Mouse (Mus musculus): ENCODE measurements around the gene Gm13089.
"Not testable (repeated sequence)": the region's sequence is repeated elsewhere in the genome, so short reads cannot be mapped to it uniquely, and the experiment has no call there.

DNA sequence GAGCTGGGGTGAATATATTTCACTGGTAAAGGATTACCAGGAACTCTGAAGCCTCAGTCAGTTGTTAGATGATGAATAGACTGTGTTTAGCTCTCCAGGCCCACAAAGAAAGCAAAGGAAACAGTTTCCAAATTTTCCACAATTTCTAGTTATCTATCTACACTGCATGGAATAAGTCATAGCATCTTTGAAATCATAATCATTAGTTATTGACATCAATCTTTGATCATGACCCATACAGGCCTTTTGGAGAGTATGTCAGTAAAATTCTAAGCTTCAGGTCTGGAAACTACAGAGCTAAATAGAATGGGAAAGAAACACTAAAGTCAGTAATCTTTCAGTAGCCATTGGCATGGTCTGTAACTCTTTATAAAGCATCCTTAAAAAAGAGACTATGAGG, 45.4 kb downstream of the Gm13089 start, which contains the start of gene Gm13088:
- not testable (repeated sequence) for TF ChIP-seq CTCF (IDR thresholded peaks at IDR 0.05; ENCODE audit: control insufficient read depth, insufficient read depth, insufficient replicate concordance, low read depth, low read length); POLR2A (IDR thresholded peaks at IDR 0.05; ENCODE audit: control insufficient read depth, low read depth, low read length)

All from testis, adult 2 months (tissue).